Mouse (Mus musculus): ENCODE measurements at regions not wholly inside any gene's neighbourhood (a gene's known extent, or its start where the extent isn't known, plus 50 kb on each side); places are given as distances from the start of the nearest gene placed in this dataset.

DNA sequence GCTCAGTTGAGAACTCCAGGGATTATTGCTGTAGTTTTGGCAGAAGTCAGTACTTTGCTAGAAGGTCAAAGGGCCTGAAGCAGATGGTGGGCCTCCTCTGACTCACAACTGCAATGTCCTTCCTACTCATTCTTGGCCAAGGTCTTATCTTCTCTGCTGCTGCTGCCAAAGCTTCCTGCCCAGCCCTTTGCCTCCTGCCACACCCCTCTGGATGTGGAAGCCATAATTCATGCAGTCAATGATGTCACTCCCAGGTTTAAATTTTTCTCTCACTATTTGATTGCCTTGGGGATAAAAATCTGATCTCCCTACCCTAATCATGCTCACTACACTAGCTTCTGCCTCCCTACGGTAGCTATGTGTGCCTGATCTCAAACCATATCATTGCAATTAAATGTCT, 157.7 kb downstream of the Qdpr start:
- TF ChIP-seq POLR2A (IDR thresholded peaks at IDR 0.05; ENCODE audit: borderline replicate concordance, control insufficient read depth, low read depth, low read length) (no peak), CTCF (IDR thresholded peaks at IDR 0.05; ENCODE audit: control insufficient read depth, insufficient read depth, low read length) (no peak)
